Mouse (Mus musculus) layer of hippocampus, postnatal 10 days (tissue): ENCODE data around the gene Cab39l. TPM values are rescaled to one million over a fixed set of nuclear protein-coding genes. Genes with fewer than 3 reads are reported as not detected.
A peak's percentile ranks its signal among the peaks of the same experiment; 100 is the strongest.

Experiments used
- DNase-seq, 2 experiments: peaks; one replicate each; pipeline ENCODE4 v3.0.0; 2021; ENCODE audit warnings: low spot score in 2 of 2
- total RNA-seq, 2 experiments: library from RNA; stranded (reverse); gene quantifications; 2 replicates each; pipeline ENCODE4 v1.2.3; 2021

Gene Cab39l
- total RNA-seq, 2 experiments from 2014 or later, result 17.3 to 25.8 TPM

DNA sequence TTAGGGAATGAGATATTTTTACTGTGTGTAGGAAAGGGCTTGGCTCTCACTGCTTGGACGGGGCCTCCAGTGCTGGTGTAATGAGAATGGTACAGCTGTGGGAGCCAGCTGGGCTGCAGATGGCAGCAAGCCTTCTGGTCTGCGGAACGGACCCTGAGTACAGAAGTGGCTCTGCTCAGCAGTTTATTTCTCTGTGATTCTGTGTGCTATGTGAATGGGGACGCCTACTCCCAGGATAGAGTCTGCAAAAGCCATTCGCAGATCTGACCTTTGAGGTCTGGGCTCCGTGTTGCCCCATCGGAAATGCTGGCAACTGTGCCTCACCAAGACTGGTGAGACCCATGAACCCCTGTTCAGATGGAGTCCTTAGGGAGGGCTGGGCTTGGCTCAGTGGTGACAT, 187.1 kb downstream of the Cab39l start:
- DNase-seq, result peak; percentile 38 to 51

DNA sequence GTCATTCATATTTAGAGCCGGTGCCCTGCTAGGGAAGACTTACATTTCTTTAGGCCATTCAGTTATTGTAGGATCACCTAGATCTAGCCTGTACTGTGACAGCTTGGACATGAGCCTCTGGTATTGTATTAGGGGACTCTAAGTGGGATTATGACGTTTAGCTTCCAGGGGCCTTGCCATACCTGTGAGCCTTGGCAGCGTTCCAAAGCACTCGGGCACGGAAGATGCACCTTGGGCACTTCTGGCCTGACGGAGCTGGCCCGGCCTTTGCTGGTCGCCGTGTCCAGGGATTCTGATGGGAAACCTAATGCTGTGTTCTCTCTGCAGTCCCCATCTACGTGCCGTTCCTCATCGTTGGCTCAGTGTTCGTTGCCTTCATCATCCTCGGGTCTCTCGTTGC, 188.5 kb downstream of the Cab39l start:
- no peak for DNase-seq

DNA sequence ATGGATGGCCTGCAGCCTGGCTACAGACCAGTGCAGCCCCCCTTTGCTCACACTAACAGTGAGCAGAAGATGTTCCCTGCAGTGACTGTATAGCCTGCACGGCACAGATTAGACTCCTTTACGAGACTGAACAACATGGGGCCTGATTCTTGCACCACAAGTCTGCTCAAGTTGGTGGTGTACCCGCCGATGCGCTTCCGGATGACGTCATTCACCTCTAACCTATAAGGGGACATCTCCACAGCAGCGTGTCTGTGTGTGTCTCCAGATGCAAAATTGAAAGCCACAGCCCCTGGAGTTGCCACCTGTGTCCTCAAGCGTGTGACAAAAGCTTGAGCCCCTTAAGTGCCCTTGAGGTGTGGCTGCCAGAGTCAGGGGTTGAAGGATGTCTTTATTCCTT, 189.3 kb downstream of the Cab39l start:
- DNase-seq, result no peak

GRCm38 (mm10) chr14:59632067-59632466, 191.3 kb downstream of the Cab39l start:
- no peak for DNase-seq

- DNase-seq, result no peak
These were observed 192.6 kb downstream of the Cab39l start for GRCm38 (mm10) chr14:59633295-59633898.

GRCm38 (mm10) chr14:59633988-59634387, 193.2 kb downstream of the Cab39l start:
- no peak for DNase-seq

Other genes starting within 250 kb of the Cab39l start
- gene Rcbtb1, start 239.8 kb upstream of the Cab39l start, total RNA-seq, result 10 to 100 TPM; 30.7 to 32.3 TPM
- not detected for gene Gm6904, start 180.8 kb upstream of the Cab39l start, total RNA-seq
- gene Phf11a, start 143.4 kb upstream of the Cab39l start, total RNA-seq, result not detected
- not detected for gene Phf11b, start 99.6 kb upstream of the Cab39l start, total RNA-seq
- under 1 TPM; 0.27 to 0.33 TPM for gene Phf11d, start 75.5 kb upstream of the Cab39l start, total RNA-seq
- gene Phf11c, start 45.6 kb upstream of the Cab39l start, total RNA-seq, result under 1 TPM; 0.55 to 0.60 TPM
- 1 to 10 TPM; 5.6 to 6.3 TPM for gene Setdb2, start 88 bp upstream of the Cab39l start, total RNA-seq
- gene Cdadc1, start 157.0 kb downstream of the Cab39l start, total RNA-seq, result 10 to 100 TPM; 42.0 to 49.1 TPM
- gene Shisa2, start 184.3 kb downstream of the Cab39l start, total RNA-seq, result 1 to 10 TPM; 4.1 to 4.3 TPM